Mouse (Mus musculus) liver, embryonic 14 days (tissue): ENCODE results near the gene Sigmar1. TPM values are rescaled to one million over a fixed set of nuclear protein-coding genes. Genes with fewer than 3 reads are reported as not detected.

Experiments used
- polyA plus RNA-seq: library from polyadenylated mRNA; depleted of rRNA; stranded (reverse); fragments of >200 nt; gene quantifications from 2 replicates; pipeline ENCODE4 v1.2.3, GENCODE M21; 2012; rRNA removed

The Sigmar1 gene
- 22.4 and 26.2 TPM in 2 replicates for polyA plus RNA-seq

GRCm38 (mm10) chr4:41755338-41756305 lies at the start of gene Sigmar1:
Sigmar1 (minus strand) TSS chr4:41756157.

GRCm38 (mm10) chr4:41774002-41774401 lies 18.0 kb upstream of the Sigmar1 start, which contains the start of gene Ccl27a:
Ccl27a (minus strand) TSS chr4:41774247.

GRCm38 (mm10) chr4:41754797-41755337 lies 1.1 kb downstream of the Sigmar1 start, which contains the start of gene Galt:
Galt (plus strand) TSS chr4:41755228.

GRCm38 (mm10) chr4:41731052-41731765 lies 24.7 kb downstream of the Sigmar1 start, which contains the start of gene Arid3c:
Arid3c (minus strand) TSS chr4:41731142.

GRCm38 (mm10) chr4:41722918-41723351 lies 33.0 kb downstream of the Sigmar1 start, which contains the start of gene Dctn3:
Dctn3 (minus strand) TSS chr4:41723170.

GRCm38 (mm10) chr4:41713197-41714067 lies 42.5 kb downstream of the Sigmar1 start, which contains the start of gene Rpp25l:
Rpp25l (minus strand) TSS chr4:41713534.

GRCm38 (mm10) chr4:41699783-41700182 lies 56.2 kb downstream of the Sigmar1 start, which contains the start of gene Il11ra1:
Il11ra1 (plus strand) TSS chr4:41699989.

GRCm38 (mm10) chr4:41696930-41697841 lies 58.8 kb downstream of the Sigmar1 start, which contains the start of gene Cntfr:
Cntfr (minus strand) TSS chr4:41697089.

Other genes with a start within 250 kb of the Sigmar1 start
- not detected in 2 replicates for gene 1110017D15Rik, start 238.8 kb downstream of the Sigmar1 start, polyA plus RNA-seq
- gene Fam219a, start 186.6 kb downstream of the Sigmar1 start, polyA plus RNA-seq = 1.6 and 1.8 TPM in 2 replicates
- 1.3 and 1.6 TPM in 2 replicates for gene Dnaic1, start 186.4 kb downstream of the Sigmar1 start, polyA plus RNA-seq
- gene Enho, start 115.8 kb downstream of the Sigmar1 start, polyA plus RNA-seq = 1.1 and 1.3 TPM in 2 replicates
- gene Cntfr, start 59.1 kb downstream of the Sigmar1 start, polyA plus RNA-seq = 0.69 and 0.75 TPM in 2 replicates
- gene Il11ra1, start 56.2 kb downstream of the Sigmar1 start, polyA plus RNA-seq = 13.2 and 13.6 TPM in 2 replicates
- gene Rpp25l, start 42.6 kb downstream of the Sigmar1 start, polyA plus RNA-seq = 22.3 and 26.0 TPM in 2 replicates
- gene Dctn3, start 33.0 kb downstream of the Sigmar1 start, polyA plus RNA-seq = 37.2 and 43.0 TPM in 2 replicates
- not detected in 2 replicates for gene Arid3c, start 25.0 kb downstream of the Sigmar1 start, polyA plus RNA-seq
- gene Galt, start 929 bp downstream of the Sigmar1 start, polyA plus RNA-seq = 21.6 and 24.6 TPM in 2 replicates
- 8.5 and 9.4 TPM in 2 replicates for gene Ccl27a, start 18.1 kb upstream of the Sigmar1 start, polyA plus RNA-seq
- not detected in 2 replicates for gene Gm21541, start 147.5 kb upstream of the Sigmar1 start, polyA plus RNA-seq
- 0.15 and 0.16 TPM in 2 replicates for gene Gm20878, start 185.4 kb upstream of the Sigmar1 start, polyA plus RNA-seq
- 0.02 TPM in 2 replicates for gene Fam205a4, start 209.9 kb upstream of the Sigmar1 start, polyA plus RNA-seq